Mouse (Mus musculus) limb, embryonic 13.5 days (tissue): ENCODE measurements at regions not wholly inside any gene's neighbourhood (a gene's known extent, or its start where the extent isn't known, plus 50 kb on each side); places are given as distances from the start of the nearest gene placed in this dataset.
"Not testable (repeated sequence)": the region's sequence is repeated elsewhere in the genome, so short reads cannot be mapped to it uniquely, and the experiment has no call there.

ENCODE experiments used
- ATAC-seq: fragments of 200-750 bp; cut with Nextera tagmentation; 2 replicates; pipeline ENCODE4 v1.8.0; 2017; ENCODE audit warnings: low read depth, moderate number of reproducible peaks, moderate TSS enrichment; ENCODE audit not compliant: low FRiP score
- H3K27ac ChIP-seq: fragments of 300-500 bp; sonication (generic); 2 replicates; pipeline ENCODE4 v1.5.1; 2015; ENCODE audit warnings: inconsistent platforms, mild to moderate bottlenecking, moderate library complexity
- H3K27me3 ChIP-seq: fragments of 300-500 bp; sonication (generic); 2 replicates; pipeline ENCODE4 v1.6.1; 2015; ENCODE audit warnings: mild to moderate bottlenecking, inconsistent platforms
- H3K36me3 ChIP-seq: fragments of 300-500 bp; sonication (generic); 2 replicates; pipeline ENCODE4 v1.6.1; 2015; ENCODE audit warnings: inconsistent platforms, mild to moderate bottlenecking, moderate library complexity
- H3K4me1 ChIP-seq: fragments of 300-500 bp; sonication (generic); 2 replicates; pipeline ENCODE4 v1.6.1; 2015; ENCODE audit warnings: inconsistent platforms
- H3K4me2 ChIP-seq: fragments of 300-500 bp; sonication (generic); replicated peaks from 2 replicates; pipeline ENCODE4 v1.6.1; 2015; ENCODE audit warnings: inconsistent platforms, mild to moderate bottlenecking, moderate library complexity
- H3K4me3 ChIP-seq: fragments of 300-500 bp; sonication (generic); 2 replicates; pipeline ENCODE4 v1.5.1; 2015; ENCODE audit warnings: moderate library complexity, mild to moderate bottlenecking, inconsistent platforms
- H3K9ac ChIP-seq: fragments of 300-500 bp; sonication (generic); 2 replicates; pipeline ENCODE4 v1.6.1; 2015; ENCODE audit warnings: mild to moderate bottlenecking, inconsistent platforms
- H3K9me3 ChIP-seq: fragments of 300-500 bp; sonication (generic); 2 replicates; pipeline ENCODE4 v1.6.1; 2016; ENCODE audit warnings: inconsistent platforms
- WGBS: fragments of 180-500 bp; shearing (Covaris S2); methylation state at CpG from one replicate; pipeline ENCODE4 v1.1.7; 2015; 5-methylcytosine and 5-hydroxymethylcytosine counted together

GRCm38 (mm10) chr10:56982526-56983190 lies 503.5 kb upstream of the Hsf2 start:
- Histone ChIP-seq H3K4me3 (no peak overlapping the region), H3K9me3 (no peaks in the 10 kb centered on the region), H3K4me2 (no peak overlapping the region), H3K27ac (no peak overlapping the region), H3K27me3 (no peaks in the 10 kb centered on the region; the same call in 1 of the 2 replicates), H3K9ac (no peak overlapping the region), H3K4me1 (peaks cover 22% of the 10 kb centered on the region), H3K36me3 (no peaks in the 10 kb centered on the region)
- WGBS: 45% methylated on average over 8 of the region's 8 CpGs
- ATAC-seq: no peak

GRCm38 (mm10) chr10:56994969-56995368 lies 491.2 kb upstream of the Hsf2 start:
- H3K27me3 ChIP-seq: no peaks in the 10 kb centered on the region
- no peak overlapping the region for H3K27ac ChIP-seq
- H3K36me3 ChIP-seq: no peaks in the 10 kb centered on the region
- ATAC-seq: no peak
- H3K4me3 ChIP-seq: no peak overlapping the region
- H3K4me2 ChIP-seq: no peak overlapping the region
- 85% methylated on average over 3 of the region's 3 CpGs for WGBS
- no peaks in the 10 kb centered on the region for H3K9me3 ChIP-seq
- no peak overlapping the region for H3K9ac ChIP-seq
- peaks cover 3% of the 10 kb centered on the region; the same call in 1 of the 2 replicates for H3K4me1 ChIP-seq

- no peaks in the 10 kb centered on the region for H3K9me3 ChIP-seq
- H3K36me3 ChIP-seq: no peaks in the 10 kb centered on the region
- H3K4me3 ChIP-seq: no peak overlapping the region
- H3K4me1 ChIP-seq: peaks cover 5% of the 10 kb centered on the region; the same call in 1 of the 2 replicates
- ATAC-seq: peak; percentile 90
- peak overlapping the region; percentile 47 for H3K4me2 ChIP-seq
- H3K27me3 ChIP-seq: no peaks in the 10 kb centered on the region
- no peak overlapping the region for H3K27ac ChIP-seq
- H3K9ac ChIP-seq: no peak overlapping the region
- 22% methylated on average over 16 of the region's 16 CpGs for WGBS
Observed at GRCm38 (mm10) chr10:57000892-57001722, 485.1 kb upstream of the Hsf2 start.

- Histone ChIP-seq H3K4me3 (no peak overlapping the region), H3K4me2 (peak overlapping the region; percentile 47)
- 57% methylated on average over 8 of the region's 8 CpGs for WGBS
Observed at GRCm38 (mm10) chr10:57001723-57002110, 484.5 kb upstream of the Hsf2 start.

GRCm38 (mm10) chr10:57037641-57038040 lies 448.5 kb upstream of the Hsf2 start:
- ATAC-seq: 0 out of 2 replicates have a peak, but pooled peaks have one; percentile 17

More at GRCm38 (mm10) chr10:57001723-57002110, 484.5 kb upstream of the Hsf2 start:
- no peaks in the 10 kb centered on the region for H3K27me3 ChIP-seq
- H3K9ac ChIP-seq: no peak overlapping the region
- H3K9me3 ChIP-seq: no peaks in the 10 kb centered on the region
- H3K4me1 ChIP-seq: peaks cover 5% of the 10 kb centered on the region; the same call in 1 of the 2 replicates
- no peak for ATAC-seq
- H3K36me3 ChIP-seq: no peaks in the 10 kb centered on the region
- no peak overlapping the region for H3K27ac ChIP-seq

GRCm38 (mm10) chr10:57040201-57040600 lies 446.0 kb upstream of the Hsf2 start:
- Histone ChIP-seq H3K4me2 (peak overlapping the region; percentile 49), H3K9me3 (no peaks in the 10 kb centered on the region), H3K4me1 (peaks cover 29% of the 10 kb centered on the region), H3K4me3 (no peak overlapping the region), H3K27me3 (no peaks in the 10 kb centered on the region), H3K36me3 (no peaks in the 10 kb centered on the region), H3K27ac (peak overlapping the region; percentile 39; the same call in 1 of the 2 replicates), H3K9ac (no peak overlapping the region)
- ATAC-seq: peak; percentile 90
- WGBS: 9% methylated on average over 5 of the region's 5 CpGs

More at GRCm38 (mm10) chr10:57037641-57038040, 448.5 kb upstream of the Hsf2 start:
- H3K4me3 ChIP-seq: no peak overlapping the region
- peaks cover 29% of the 10 kb centered on the region for H3K4me1 ChIP-seq
- no peak overlapping the region for H3K4me2 ChIP-seq
- WGBS: 60% methylated on average over 2 of the region's 2 CpGs
- H3K9ac ChIP-seq: no peak overlapping the region
- no peaks in the 10 kb centered on the region for H3K27me3 ChIP-seq
- H3K9me3 ChIP-seq: no peaks in the 10 kb centered on the region
- H3K36me3 ChIP-seq: no peaks in the 10 kb centered on the region
- H3K27ac ChIP-seq: no peak overlapping the region

GRCm38 (mm10) chr10:57046021-57046420 lies 440.2 kb upstream of the Hsf2 start:
- H3K9me3 ChIP-seq: no peaks in the 10 kb centered on the region
- peaks cover 9% of the 10 kb centered on the region for H3K4me1 ChIP-seq
- H3K36me3 ChIP-seq: no peaks in the 10 kb centered on the region
- no peak overlapping the region for H3K9ac ChIP-seq
- no peaks in the 10 kb centered on the region for H3K27me3 ChIP-seq
- 48% methylated on average over 2 of the region's 2 CpGs for WGBS
- no peak overlapping the region for H3K4me3 ChIP-seq
- 0 out of 2 replicates have a peak, but pooled peaks have one; percentile 19 for ATAC-seq
- H3K4me2 ChIP-seq: no peak overlapping the region
- H3K27ac ChIP-seq: no peak overlapping the region

- WGBS: 62% methylated on average over 2 of the region's 2 CpGs
- no peak for ATAC-seq
- H3K4me1 ChIP-seq: 0 out of 2 replicates have a peak, but pooled peaks cover 3% of the 10 kb centered on the region
Observed at GRCm38 (mm10) chr10:57046891-57047290, 439.3 kb upstream of the Hsf2 start.

GRCm38 (mm10) chr10:57047719-57048118 lies 438.5 kb upstream of the Hsf2 start:
- Histone ChIP-seq H3K4me2 (no peak overlapping the region), H3K27ac (no peak overlapping the region), H3K9me3 (no peaks in the 10 kb centered on the region), H3K4me3 (no peak overlapping the region), H3K9ac (no peak overlapping the region), H3K4me1 (0 out of 2 replicates have a peak, but pooled peaks cover 3% of the 10 kb centered on the region), H3K27me3 (no peaks in the 10 kb centered on the region), H3K36me3 (no peaks in the 10 kb centered on the region)
- ATAC-seq: no peak

More at GRCm38 (mm10) chr10:57046891-57047290, 439.3 kb upstream of the Hsf2 start:
- H3K36me3 ChIP-seq: no peaks in the 10 kb centered on the region
- H3K4me2 ChIP-seq: no peak overlapping the region
- no peaks in the 10 kb centered on the region for H3K27me3 ChIP-seq
- no peak overlapping the region for H3K4me3 ChIP-seq
- H3K9ac ChIP-seq: no peak overlapping the region
- no peak overlapping the region for H3K27ac ChIP-seq
- H3K9me3 ChIP-seq: no peaks in the 10 kb centered on the region

- H3K27me3 ChIP-seq, H3K9me3 ChIP-seq, H3K27ac ChIP-seq, ATAC-seq, H3K4me1 ChIP-seq, H3K4me2 ChIP-seq, H3K36me3 ChIP-seq, H3K9ac ChIP-seq, H3K4me3 ChIP-seq: not testable (repeated sequence)
- WGBS: 92% methylated on average over 2 of the region's 2 CpGs
Observed at GRCm38 (mm10) chr10:57053375-57053774, 432.8 kb upstream of the Hsf2 start.

- H3K4me2 ChIP-seq: no peak overlapping the region
- no peaks in the 10 kb centered on the region for H3K4me1 ChIP-seq
- H3K9me3 ChIP-seq: no peaks in the 10 kb centered on the region
- no peak overlapping the region for H3K9ac ChIP-seq
- no peak for ATAC-seq
- WGBS: 78% methylated on average over 2 of the region's 2 CpGs
- no peaks in the 10 kb centered on the region for H3K27me3 ChIP-seq
- no peaks in the 10 kb centered on the region for H3K36me3 ChIP-seq
- no peak overlapping the region for H3K4me3 ChIP-seq
- H3K27ac ChIP-seq: no peak overlapping the region
Observed at GRCm38 (mm10) chr10:57090131-57090530, 396.1 kb upstream of the Hsf2 start.

GRCm38 (mm10) chr10:57095920-57096319 lies 390.3 kb upstream of the Hsf2 start:
- Histone ChIP-seq H3K4me1 (no peaks in the 10 kb centered on the region), H3K27me3 (no peaks in the 10 kb centered on the region), H3K9ac (no peak overlapping the region), H3K9me3 (no peaks in the 10 kb centered on the region), H3K27ac (no peak overlapping the region), H3K36me3 (no peaks in the 10 kb centered on the region), H3K4me3 (no peak overlapping the region), H3K4me2 (no peak overlapping the region)
- no peak for ATAC-seq
- 46% methylated on average over 3 of the region's 3 CpGs for WGBS
